Mouse (Mus musculus): Measurements from ENCODE around the gene Klk1b3.
"Not testable (repeated sequence)": the region's sequence is repeated elsewhere in the genome, so short reads cannot be mapped to it uniquely, and the experiment has no call there.

The Klk1b3 gene

GRCm38 (mm10) chr7:44197891-44198290, at the start of gene Klk1b3:
Klk1b3 (plus strand) TSS chr7:44198191.
- DNase-seq = no peak

GRCm38 (mm10) chr7:44179299-44180045, 18.5 kb upstream of the Klk1b3 start:
- DNase-seq = peak; percentile 49 to 57

- DNase-seq = peak; percentile 16 to 37
Observed at GRCm38 (mm10) chr7:44186516-44186915, 11.5 kb upstream of the Klk1b3 start.

- DNase-seq = not testable (repeated sequence)
Observed at GRCm38 (mm10) chr7:44187936-44188335, 10.1 kb upstream of the Klk1b3 start, which contains the start of gene Klk1b24. Klk1b24 (plus strand) TSS chr7:44188236.

- not testable (repeated sequence) for DNase-seq
Observed at GRCm38 (mm10) chr7:44193466-44193865, 4.5 kb upstream of the Klk1b3 start.

- not testable (repeated sequence) for DNase-seq
Observed at GRCm38 (mm10) chr7:44207135-44207534, 9.1 kb downstream of the Klk1b3 start, which contains the start of gene Klk1b4. Klk1b4 (plus strand) TSS chr7:44207435.

- DNase-seq = no peak
Observed at GRCm38 (mm10) chr7:44208307-44208706, 10.3 kb downstream of the Klk1b3 start.

- no peak for DNase-seq
Observed at GRCm38 (mm10) chr7:44215645-44216044, 17.7 kb downstream of the Klk1b3 start, which contains the start of gene Klk1b5. Klk1b5 (plus strand) TSS chr7:44215945.

- DNase-seq = not testable (repeated sequence)
Observed at GRCm38 (mm10) chr7:44221601-44222000, 23.6 kb downstream of the Klk1b3 start.

- not testable (repeated sequence) for DNase-seq
Observed at GRCm38 (mm10) chr7:44222335-44222734, 24.3 kb downstream of the Klk1b3 start.

GRCm38 (mm10) chr7:44225076-44225475, 27.1 kb downstream of the Klk1b3 start, which contains the start of gene Klk1:
Klk1 (plus strand) TSS chr7:44225360.
- DNase-seq = peak; percentile 43 to 58

- DNase-seq = no peak
Observed at GRCm38 (mm10) chr7:44235909-44236308, 37.9 kb downstream of the Klk1b3 start, which contains the start of gene Gm36864. Gm36864 (plus strand) TSS chr7:44236177.

- DNase-seq = no peak
Observed at GRCm38 (mm10) chr7:44239913-44240312, 41.9 kb downstream of the Klk1b3 start.

GRCm38 (mm10) chr7:44240712-44241111, 42.7 kb downstream of the Klk1b3 start:
- peak in 1 of 2 experiments; percentile 32 for DNase-seq

- peak; percentile 23 to 30 for DNase-seq
Observed at GRCm38 (mm10) chr7:44241163-44241562, 43.2 kb downstream of the Klk1b3 start.

GRCm38 (mm10) chr7:44244080-44244479, 46.1 kb downstream of the Klk1b3 start:
- DNase-seq = no peak

- DNase-seq = peak; percentile 88 to 93
Observed at GRCm38 (mm10) chr7:44246055-44246983, 48.3 kb downstream of the Klk1b3 start, which contains the start of the genes 1700028J19Rik and 2410002F23Rik. 1700028J19Rik (minus strand) TSS chr7:44246695. 2410002F23Rik (plus strand) TSS chr7:44246722.

- DNase-seq = no peak
Observed at GRCm38 (mm10) chr7:44246984-44247470, 49.0 kb downstream of the Klk1b3 start.

GRCm38 (mm10) chr7:44247971-44248370, 50.0 kb downstream of the Klk1b3 start:
- no peak for DNase-seq

- no peak for DNase-seq
Observed at GRCm38 (mm10) chr7:44249248-44249647, 51.3 kb downstream of the Klk1b3 start.

- not testable (repeated sequence) for DNase-seq
Observed at GRCm38 (mm10) chr7:44250732-44251275, 52.8 kb downstream of the Klk1b3 start.
